Mouse (Mus musculus) ES-E14 (cell line): ENCODE measurements at regions not wholly inside any gene's neighbourhood (a gene's known extent, or its start where the extent isn't known, plus 50 kb on each side); places are given as distances from the start of the nearest gene placed in this dataset.

Experiments used
- CHD2 ChIP-seq: IDR thresholded peaks from 2 replicates; pipeline ENCODE4 v1.6.1; 2014; ENCODE audit warnings: mild to moderate bottlenecking, low read depth, low read length, inconsistent platforms
- HCFC1 ChIP-seq: IDR thresholded peaks from 2 replicates; pipeline ENCODE4 v1.6.1; 2012; ENCODE audit warnings: low read length, inconsistent platforms, borderline replicate concordance; ENCODE audit not compliant: insufficient read depth
- MAFK ChIP-seq: IDR thresholded peaks from 2 replicates; pipeline ENCODE4 v1.6.1; 2014; ENCODE audit warnings: mild to moderate bottlenecking, low read depth, low read length, inconsistent platforms; ENCODE audit not compliant: insufficient read depth
- ZC3H11A ChIP-seq: IDR thresholded peaks from 2 replicates; pipeline ENCODE4 v1.6.1; 2012; ENCODE audit warnings: low read depth, mild to moderate bottlenecking, inconsistent platforms, low read length, borderline replicate concordance
- ZNF384 ChIP-seq: IDR thresholded peaks from 2 replicates; pipeline ENCODE4 v1.6.1; 2012; ENCODE audit warnings: low read depth, low read length, inconsistent platforms

DNA sequence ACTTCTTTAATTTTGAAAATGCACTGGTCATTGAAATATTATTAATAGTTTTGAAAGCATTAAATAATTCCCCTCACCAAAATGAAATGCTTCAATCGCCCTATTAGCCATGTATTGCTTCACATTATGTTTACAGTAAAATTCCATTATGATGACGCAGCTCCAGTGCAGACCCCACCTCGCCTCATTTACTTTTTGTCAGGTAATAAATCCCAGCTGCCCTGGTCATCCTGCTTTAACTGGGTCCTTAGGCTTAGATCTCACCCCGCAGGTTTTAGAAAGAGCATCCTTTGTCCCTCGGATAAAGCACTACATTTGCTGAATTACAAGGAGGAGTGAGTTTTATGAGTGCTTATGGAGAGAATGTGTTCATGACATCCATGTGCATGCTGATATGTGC, 2557.0 kb upstream of the Gm7489 start:
- TF ChIP-seq ZNF384 (no peak), HCFC1 (no peak), CHD2 (no peak), MAFK (no peak), ZC3H11A (no peak)
